Mouse (Mus musculus) liver, embryonic 13.5 days (tissue): ENCODE results near the gene Sds. TPM values are rescaled to one million over a fixed set of nuclear protein-coding genes. Genes with fewer than 3 reads are reported as not detected.

ENCODE experiments used
- ATAC-seq: fragments of 200-750 bp; cut with Nextera tagmentation; 2 replicates; pipeline ENCODE4 v1.8.0; 2017; ENCODE audit warnings: low read depth, mild to moderate bottlenecking, moderate number of reproducible peaks, moderate library complexity
- DNase-seq: peaks from one replicate; pipeline ENCODE4 v3.0.0; 2022
- H3K27ac ChIP-seq: fragments of 300-500 bp; sonication (generic); 2 replicates; pipeline ENCODE4 v1.5.1; 2015; ENCODE audit warnings: moderate library complexity, mild to moderate bottlenecking, inconsistent platforms
- H3K27me3 ChIP-seq: fragments of 300-500 bp; sonication (generic); 2 replicates; pipeline ENCODE4 v1.6.1; 2015; ENCODE audit warnings: mild to moderate bottlenecking, inconsistent platforms
- H3K36me3 ChIP-seq: fragments of 300-500 bp; sonication (generic); 2 replicates; pipeline ENCODE4 v1.6.1; 2015; ENCODE audit warnings: mild to moderate bottlenecking, inconsistent platforms
- H3K4me1 ChIP-seq: fragments of 300-500 bp; sonication (generic); replicated peaks from 2 replicates; pipeline ENCODE4 v1.6.1; 2015; ENCODE audit warnings: inconsistent platforms
- H3K4me2 ChIP-seq: fragments of 300-500 bp; sonication (generic); 2 replicates; pipeline ENCODE4 v1.6.1; 2015; ENCODE audit warnings: inconsistent platforms, mild to moderate bottlenecking, moderate library complexity
- H3K4me3 ChIP-seq: fragments of 300-500 bp; sonication (generic); replicated peaks from 2 replicates; pipeline ENCODE4 v1.5.1; 2015; ENCODE audit warnings: mild to moderate bottlenecking, inconsistent platforms
- H3K9ac ChIP-seq: fragments of 300-500 bp; sonication (generic); 2 replicates; pipeline ENCODE4 v1.6.1; 2015; ENCODE audit warnings: mild to moderate bottlenecking, inconsistent platforms
- H3K9me3 ChIP-seq: fragments of 300-500 bp; sonication (generic); replicated peaks from 2 replicates; pipeline ENCODE4 v1.6.1; 2016; ENCODE audit warnings: inconsistent platforms
- WGBS: fragments of 180-500 bp; shearing (Covaris S2); methylation state at CpG from one replicate; pipeline ENCODE4 v1.1.7; 2015; ENCODE audit not compliant: insufficient replicate concordance; 5-methylcytosine and 5-hydroxymethylcytosine counted together
- polyA plus RNA-seq: library from polyadenylated mRNA; unstranded; fragments of >200 nt; fragmentation: Nextera tagmentation; extraction: Ambion mirVana; gene quantifications from 2 replicates; pipeline ENCODE4 v1.2.1, GENCODE M21; 2015

The Sds gene
- polyA plus RNA-seq, 1 experiment from 2014 or later: not detected

DNA sequence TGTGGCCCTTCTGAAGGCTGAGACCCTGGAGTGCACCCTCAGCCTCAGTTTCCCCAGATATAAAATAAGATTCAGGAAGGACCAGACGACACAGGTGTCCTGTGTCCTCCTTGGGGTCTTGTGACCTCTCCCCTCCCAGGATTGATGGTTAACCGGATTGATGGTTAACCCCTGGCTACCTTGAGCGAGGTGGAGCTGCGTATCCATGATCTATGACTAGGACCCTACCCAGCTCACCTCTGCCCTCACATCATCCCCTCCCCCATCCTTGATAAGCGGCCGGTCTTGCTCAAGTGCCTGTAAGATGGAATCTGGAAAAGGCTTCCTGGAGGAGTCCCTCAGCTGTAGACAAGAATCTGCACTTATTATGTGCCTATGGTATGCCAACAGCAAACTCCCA lies 7.5 kb upstream of the Sds start:
- 57% methylated on average over 6 of the region's 6 CpGs for WGBS
- H3K27ac ChIP-seq: no peak overlapping the region
- no peak overlapping the region for H3K4me3 ChIP-seq
- no peaks in the 10 kb centered on the region for H3K9me3 ChIP-seq
- no peak for DNase-seq
- H3K9ac ChIP-seq: no peak overlapping the region
- no peaks in the 10 kb centered on the region for H3K4me1 ChIP-seq
- peaks cover 18% of the 10 kb centered on the region for H3K27me3 ChIP-seq
- no peak overlapping the region for H3K4me2 ChIP-seq
- no peak for ATAC-seq
- no peaks in the 10 kb centered on the region for H3K36me3 ChIP-seq

DNA sequence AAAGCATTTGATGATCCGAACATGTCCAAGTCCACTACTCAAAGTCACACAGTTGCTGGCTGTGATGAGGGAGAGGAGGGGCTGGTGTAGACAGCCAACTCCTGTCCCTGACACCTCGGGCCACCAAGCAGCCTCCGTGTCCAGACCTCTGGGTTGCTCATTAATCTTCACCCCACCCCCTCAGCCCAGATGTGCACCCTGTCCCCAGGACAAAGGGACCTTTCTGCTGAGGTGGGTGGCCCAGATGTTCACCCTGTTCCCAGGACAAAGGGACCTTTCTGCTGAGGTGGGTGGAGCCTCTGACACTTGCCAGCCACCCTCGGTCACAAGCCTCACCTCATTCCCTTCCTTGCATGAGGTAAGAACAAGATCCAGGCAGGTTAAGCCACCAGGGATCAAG lies 4.8 kb upstream of the Sds start:
- peaks cover 32% of the 10 kb centered on the region for H3K27me3 ChIP-seq
- WGBS: 49% methylated on average over 4 of the region's 4 CpGs
- no peak overlapping the region for H3K9ac ChIP-seq
- H3K36me3 ChIP-seq: no peaks in the 10 kb centered on the region
- no peak overlapping the region for H3K27ac ChIP-seq
- no peak for DNase-seq
- H3K9me3 ChIP-seq: no peaks in the 10 kb centered on the region
- no peak for ATAC-seq
- H3K4me1 ChIP-seq: no peaks in the 10 kb centered on the region
- H3K4me2 ChIP-seq: no peak overlapping the region
- no peak overlapping the region for H3K4me3 ChIP-seq

DNA sequence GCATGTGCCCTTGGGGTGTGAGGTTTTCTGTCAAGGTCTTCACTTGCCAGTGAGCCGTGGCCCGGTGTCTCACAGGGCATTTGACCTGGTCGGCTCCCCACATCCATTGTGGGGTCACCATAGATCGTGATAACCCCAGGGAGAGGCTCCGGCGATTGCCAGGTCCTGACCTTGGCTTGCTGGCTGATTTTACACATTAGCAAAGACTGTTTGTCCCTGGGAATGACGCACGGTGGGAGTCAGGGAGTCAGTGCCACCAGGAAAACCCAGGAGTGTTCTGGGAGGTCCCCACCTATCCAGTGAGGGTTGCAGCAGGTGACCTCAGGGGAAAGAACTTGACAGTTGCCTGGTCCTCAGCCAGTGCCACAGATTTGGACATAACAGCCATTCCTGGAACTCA lies 3.6 kb upstream of the Sds start, which contains the start of gene Sdsl:
Gene Sdsl (minus strand): TSS at position 41 of the 400 bp plus-strand sequence.
- no peak within 1 kb of the TSS for H3K4me2 ChIP-seq
- 45% methylated on average over 8 of the region's 8 CpGs for WGBS
- H3K4me1 ChIP-seq: no peaks in the 10 kb centered on the region
- H3K9ac ChIP-seq: no peak within 1 kb of the TSS
- ATAC-seq (no peak), DNase-seq (no peak)
- no peaks in the 10 kb centered on the region for H3K9me3 ChIP-seq
- H3K36me3 ChIP-seq: no peaks in the 10 kb centered on the region
- no peak within 1 kb of the TSS for H3K4me3 ChIP-seq
- peaks cover 38% of the 10 kb centered on the region for H3K27me3 ChIP-seq
- H3K27ac ChIP-seq: no peak within 1 kb of the TSS

DNA sequence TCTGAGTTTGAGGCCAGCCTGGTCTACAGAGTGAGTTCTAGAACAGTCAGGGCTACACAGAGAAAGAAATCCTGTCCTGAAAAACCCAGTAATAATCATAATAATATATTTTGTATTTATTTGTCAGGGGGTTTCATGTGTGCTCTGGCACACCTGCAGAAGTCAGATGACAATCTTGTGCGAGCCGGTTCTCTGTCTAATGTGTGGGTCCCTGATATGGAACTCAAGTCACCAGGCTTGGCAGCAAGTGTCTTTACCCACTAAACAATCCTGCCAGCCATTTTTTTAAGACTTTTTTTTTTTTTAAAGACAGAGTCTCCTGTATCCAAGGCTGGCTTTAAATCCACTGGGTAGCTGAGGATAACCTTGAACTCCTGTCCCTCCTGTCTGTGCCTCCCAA lies 3.0 kb upstream of the Sds start:
- ATAC-seq: no peak
- no peaks in the 10 kb centered on the region for H3K9me3 ChIP-seq
- WGBS: 67% methylated on average over 2 of the region's 2 CpGs
- no peak overlapping the region for H3K27ac ChIP-seq
- H3K4me1 ChIP-seq: no peaks in the 10 kb centered on the region
- H3K4me3 ChIP-seq: no peak overlapping the region
- no peak overlapping the region for H3K4me2 ChIP-seq
- H3K9ac ChIP-seq: no peak overlapping the region
- no peaks in the 10 kb centered on the region for H3K36me3 ChIP-seq
- H3K27me3 ChIP-seq: peaks cover 42% of the 10 kb centered on the region
- no peak for DNase-seq

DNA sequence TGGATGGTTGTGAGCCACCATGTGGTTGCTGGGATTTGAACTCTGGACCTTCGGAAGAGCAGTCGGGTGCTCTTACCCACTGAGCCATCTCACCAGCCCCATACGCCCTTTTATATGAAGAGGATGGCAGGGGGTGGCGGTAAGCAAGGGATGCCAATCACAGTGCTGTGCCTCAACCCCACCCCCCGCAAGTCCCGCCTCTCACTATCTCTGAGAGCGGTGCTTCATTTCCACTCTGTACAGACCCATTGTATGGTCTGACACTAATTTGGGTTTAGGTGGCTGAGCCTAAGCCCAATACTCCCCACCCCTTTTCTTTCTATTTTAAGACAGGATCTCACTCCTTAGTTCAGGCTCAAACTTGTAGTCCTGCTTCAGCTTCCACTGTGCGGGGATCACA lies 465 bp upstream of the Sds start:
- no peak overlapping the region for H3K4me3 ChIP-seq
- H3K9ac ChIP-seq: no peak overlapping the region
- ATAC-seq: no peak
- H3K36me3 ChIP-seq: no peaks in the 10 kb centered on the region
- H3K27me3 ChIP-seq: peaks cover 48% of the 10 kb centered on the region
- 41% methylated on average over 8 of the region's 8 CpGs for WGBS
- no peaks in the 10 kb centered on the region for H3K4me1 ChIP-seq
- H3K27ac ChIP-seq: no peak overlapping the region
- no peak overlapping the region for H3K4me2 ChIP-seq
- no peak for DNase-seq
- no peaks in the 10 kb centered on the region for H3K9me3 ChIP-seq

DNA sequence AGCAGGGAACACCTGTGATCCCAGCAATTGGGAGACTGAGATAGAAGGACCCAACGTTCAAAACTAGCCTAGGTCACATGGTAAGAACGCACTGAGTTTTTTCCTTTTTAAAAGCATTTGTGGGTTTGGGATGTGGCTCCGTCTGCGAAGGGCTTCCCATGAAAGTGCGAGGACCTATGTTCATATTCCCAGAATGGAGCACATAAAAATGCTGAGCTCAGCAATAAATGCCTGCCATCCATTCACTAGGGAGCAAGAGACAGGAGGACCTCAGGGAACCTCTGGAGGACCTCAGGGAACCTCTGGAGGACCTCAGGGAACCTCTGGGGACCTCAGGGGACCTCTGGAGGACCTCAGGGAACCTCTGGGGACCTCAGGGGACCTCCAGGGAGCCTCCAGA lies 1.7 kb downstream of the Sds start:
- Histone ChIP-seq H3K36me3 (no peaks in the 10 kb centered on the region), H3K4me3 (no peak overlapping the region), H3K4me1 (no peaks in the 10 kb centered on the region), H3K9ac (no peak overlapping the region), H3K4me2 (no peak overlapping the region), H3K27me3 (peaks cover 48% of the 10 kb centered on the region), H3K9me3 (no peaks in the 10 kb centered on the region), H3K27ac (no peak overlapping the region)
- 70% methylated on average over 5 of the region's 5 CpGs for WGBS
- DNase-seq (no peak), ATAC-seq (no peak)

DNA sequence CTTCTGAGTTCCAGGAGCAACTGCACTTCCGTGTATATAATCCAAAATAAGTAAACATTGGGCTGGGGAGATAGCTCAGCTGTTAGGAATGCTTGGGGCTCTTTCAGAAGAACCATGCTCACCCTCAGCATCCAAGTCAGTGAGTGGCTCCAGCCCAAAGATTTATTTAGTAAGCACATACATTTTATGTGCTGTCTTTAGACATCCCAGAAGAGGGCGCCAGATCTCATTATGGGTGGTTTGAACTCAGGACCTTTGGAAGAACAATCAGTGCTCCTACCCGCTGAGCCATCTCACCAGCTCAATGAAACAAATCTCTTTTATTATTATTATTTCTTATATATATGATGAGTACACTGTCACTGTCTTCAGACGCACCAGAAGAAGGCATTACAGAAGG lies 3.2 kb downstream of the Sds start:
- DNase-seq (no peak), ATAC-seq (no peak)
- Histone ChIP-seq H3K27me3 (peaks cover 36% of the 10 kb centered on the region), H3K4me3 (no peak overlapping the region), H3K4me1 (no peaks in the 10 kb centered on the region), H3K27ac (no peak overlapping the region), H3K9ac (no peak overlapping the region), H3K4me2 (no peak overlapping the region), H3K36me3 (no peaks in the 10 kb centered on the region), H3K9me3 (no peaks in the 10 kb centered on the region)
- WGBS: 53% methylated on average over 4 of the region's 4 CpGs

DNA sequence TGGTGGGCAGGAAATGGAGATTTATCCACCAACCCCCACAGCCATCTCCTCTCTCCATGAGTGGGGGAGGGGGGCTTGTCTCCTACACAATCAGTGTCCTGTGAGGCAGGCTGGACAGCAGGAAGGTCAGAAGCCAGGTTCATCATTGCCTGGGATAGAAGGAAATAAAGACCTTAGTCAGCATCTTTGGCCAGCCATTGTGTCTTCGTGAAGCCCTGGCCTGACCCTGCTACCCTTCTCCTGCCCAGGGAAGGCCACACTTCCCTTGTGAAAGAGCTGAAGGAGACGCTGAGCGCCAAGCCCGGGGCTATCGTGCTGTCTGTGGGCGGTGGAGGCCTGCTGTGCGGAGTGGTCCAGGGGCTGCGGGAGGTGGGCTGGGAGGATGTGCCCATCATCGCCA lies 4.9 kb downstream of the Sds start:
- ATAC-seq: no peak
- no peak for DNase-seq
- Histone ChIP-seq H3K9me3 (no peaks in the 10 kb centered on the region), H3K27ac (no peak overlapping the region), H3K9ac (no peak overlapping the region), H3K4me2 (no peak overlapping the region), H3K36me3 (peaks cover 8% of the 10 kb centered on the region), H3K4me3 (no peak overlapping the region), H3K27me3 (peaks cover 27% of the 10 kb centered on the region), H3K4me1 (no peaks in the 10 kb centered on the region)
- WGBS: 59% methylated on average over 9 of the region's 9 CpGs

DNA sequence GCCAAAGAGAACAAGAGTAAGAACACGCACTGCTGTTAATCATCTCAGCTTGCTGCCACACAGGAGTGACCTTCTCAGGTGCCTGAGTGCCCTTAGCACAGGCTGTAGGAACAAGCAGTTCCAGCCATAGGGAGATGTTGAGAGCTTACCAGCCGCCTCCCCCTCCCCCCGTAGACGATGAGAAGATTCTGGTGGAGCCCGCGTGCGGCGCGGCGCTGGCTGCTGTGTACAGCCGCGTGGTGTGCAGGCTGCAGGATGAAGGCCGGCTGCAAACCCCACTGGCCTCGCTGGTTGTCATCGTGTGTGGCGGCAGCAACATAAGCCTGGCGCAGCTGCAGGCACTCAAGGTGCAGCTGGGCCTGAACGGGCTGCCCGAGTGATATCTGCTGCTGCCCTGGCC lies 7.1 kb downstream of the Sds start:
- Histone ChIP-seq H3K27me3 (peaks cover 12% of the 10 kb centered on the region), H3K27ac (no peak overlapping the region), H3K9ac (no peak overlapping the region), H3K9me3 (no peaks in the 10 kb centered on the region), H3K36me3 (peaks cover 26% of the 10 kb centered on the region), H3K4me3 (no peak overlapping the region), H3K4me1 (no peaks in the 10 kb centered on the region), H3K4me2 (no peak overlapping the region)
- DNase-seq (no peak), ATAC-seq (no peak)
- 81% methylated on average over 19 of the region's 19 CpGs for WGBS

DNA sequence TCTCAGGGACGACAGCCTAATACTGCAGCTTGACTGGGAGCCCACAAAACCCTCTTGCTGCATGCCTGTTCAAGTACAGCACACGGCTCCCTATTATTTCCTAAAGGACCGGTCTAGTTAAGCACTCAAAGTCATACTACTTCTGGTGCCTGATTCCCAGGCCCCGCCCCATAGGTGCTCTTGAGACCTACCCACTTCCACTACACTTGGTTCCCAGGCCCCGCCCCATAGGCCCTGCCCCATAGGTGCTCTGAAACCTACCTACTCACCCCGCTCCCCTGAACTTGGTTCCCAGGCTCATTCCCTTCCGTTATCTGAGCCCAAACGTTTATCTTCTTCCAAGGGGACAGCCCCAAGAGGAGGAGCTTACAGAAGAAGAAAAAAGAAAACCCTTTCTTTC lies 11.5 kb downstream of the Sds start:
- DNase-seq: no peak
- H3K27me3 ChIP-seq: no peaks in the 10 kb centered on the region
- H3K4me3 ChIP-seq: no peak overlapping the region
- H3K36me3 ChIP-seq: peaks cover 41% of the 10 kb centered on the region
- no peaks in the 10 kb centered on the region for H3K9me3 ChIP-seq
- H3K4me1 ChIP-seq: no peaks in the 10 kb centered on the region
- no peak overlapping the region for H3K27ac ChIP-seq
- ATAC-seq: no peak
- WGBS: 74% methylated on average over 8 of the region's 8 CpGs
- no peak overlapping the region for H3K9ac ChIP-seq
- no peak overlapping the region for H3K4me2 ChIP-seq

DNA sequence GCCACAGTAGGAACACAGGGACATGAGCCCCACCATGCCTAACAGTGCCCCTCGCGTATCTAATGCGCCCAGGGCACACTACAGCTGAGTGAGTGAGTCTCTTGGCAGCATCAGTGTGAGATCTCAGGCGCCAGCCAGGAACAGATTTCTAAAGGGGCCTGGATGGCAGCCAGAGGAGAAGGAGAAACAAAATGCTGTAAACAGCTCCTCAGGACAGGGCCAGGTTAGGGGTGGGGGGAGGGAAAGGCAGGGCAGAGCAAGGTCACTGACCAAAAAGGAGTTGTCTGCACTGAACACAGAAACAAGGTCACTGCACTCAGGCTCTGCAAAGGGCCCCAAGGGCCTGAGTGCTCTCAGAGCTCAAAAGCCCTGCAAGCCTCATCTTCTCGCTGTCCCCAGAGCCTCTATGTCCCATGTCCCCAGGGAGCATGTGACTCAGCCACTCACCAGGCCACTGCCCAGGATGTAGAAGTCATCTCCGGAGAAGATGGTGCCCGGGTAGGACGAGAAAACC lies 14.4 kb downstream of the Sds start:
- WGBS: 71% methylated on average over 8 of the region's 8 CpGs

DNA sequence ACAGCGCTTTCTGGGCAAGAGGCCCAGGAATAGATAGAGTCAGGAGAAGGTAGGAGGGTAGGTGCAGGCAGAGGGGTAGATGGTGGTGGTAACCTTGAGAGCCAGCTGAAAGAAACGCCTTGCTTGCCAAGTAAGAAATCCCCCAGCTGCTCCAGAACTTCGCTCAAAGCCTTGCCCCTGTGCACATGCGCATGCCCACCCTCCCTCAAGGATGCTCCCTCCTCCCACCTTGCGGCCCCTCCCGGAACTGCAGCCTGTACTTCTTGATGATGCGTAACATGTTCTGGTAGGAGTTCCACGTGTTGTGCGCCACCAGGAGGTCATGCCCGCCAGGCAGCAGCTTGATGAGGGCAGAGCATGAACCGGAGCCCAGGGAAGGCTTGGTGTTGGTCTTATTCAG lies 16.1 kb downstream of the Sds start:
- no peak overlapping the region for H3K4me2 ChIP-seq
- H3K36me3 ChIP-seq: peaks cover 21% of the 10 kb centered on the region
- no peak overlapping the region for H3K4me3 ChIP-seq
- H3K27ac ChIP-seq: no peak overlapping the region
- DNase-seq: peak; percentile 25
- no peak overlapping the region for H3K9ac ChIP-seq
- H3K4me1 ChIP-seq: no peaks in the 10 kb centered on the region
- 76% methylated on average over 11 of the region's 11 CpGs for WGBS
- no peaks in the 10 kb centered on the region for H3K27me3 ChIP-seq
- no peak for ATAC-seq
- H3K9me3 ChIP-seq: no peaks in the 10 kb centered on the region

More for the DNA sequence above, 14.4 kb downstream of the Sds start:
- H3K4me1 ChIP-seq: no peaks in the 10 kb centered on the region
- H3K4me3 ChIP-seq: no peak overlapping the region
- ATAC-seq: no peak
- H3K9me3 ChIP-seq: no peaks in the 10 kb centered on the region
- DNase-seq: no peak
- no peak overlapping the region for H3K27ac ChIP-seq
- no peak overlapping the region for H3K4me2 ChIP-seq
- H3K27me3 ChIP-seq: no peaks in the 10 kb centered on the region
- peaks cover 38% of the 10 kb centered on the region for H3K36me3 ChIP-seq
- H3K9ac ChIP-seq: no peak overlapping the region
